Mouse (Mus musculus) myocyte (in vitro differentiated cells): ENCODE results near the gene Scand1.

Source experiments
- MAX ChIP-seq: IDR thresholded peaks from one replicate; pipeline ENCODE4 v1.6.1; 2011; ENCODE audit warnings: low read depth, mild to moderate bottlenecking, control low read depth
- POLR2A ChIP-seq: IDR thresholded peaks from one replicate; pipeline ENCODE4 v1.6.1; 2011; ENCODE audit warnings: low read depth, mild to moderate bottlenecking, control low read depth, moderate library complexity; ENCODE audit not compliant: insufficient read length

DNA sequence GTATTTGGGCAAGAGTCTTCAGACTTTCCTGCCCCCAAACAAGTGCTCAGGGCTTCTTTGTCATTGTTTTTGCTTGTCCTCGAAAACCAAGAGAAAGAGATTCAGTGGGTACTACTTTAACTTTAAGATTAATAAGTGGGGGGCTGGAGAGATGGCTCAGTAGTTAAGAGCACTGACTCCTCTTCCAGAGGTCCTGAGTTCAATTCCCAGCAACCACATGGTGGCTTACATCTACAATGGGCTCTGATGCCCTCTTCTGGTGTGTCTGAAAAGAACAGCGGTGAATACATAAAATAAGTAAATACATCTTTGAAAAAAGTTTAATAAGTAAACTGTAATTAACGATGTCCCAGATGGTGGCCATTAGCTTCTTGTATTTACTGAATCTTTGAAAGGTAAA is 649 bp upstream of the Scand1 start:
- no peak for TF ChIP-seq MAX
- no peak for TF ChIP-seq POLR2A
